Mouse (Mus musculus) embryonic facial prominence, embryonic 11.5 days (tissue): Measurements from ENCODE around the gene Col5a2. TPM values are rescaled to one million over a fixed set of nuclear protein-coding genes. Genes with fewer than 3 reads are reported as not detected.
"Not testable (repeated sequence)": the region's sequence is repeated elsewhere in the genome, so short reads cannot be mapped to it uniquely, and the experiment has no call there.

Source experiments
- ATAC-seq: fragments of 200-750 bp; cut with Nextera tagmentation; replicated peaks from 2 replicates; pipeline ENCODE4 v1.8.0; 2017; ENCODE audit warnings: low read depth; ENCODE audit not compliant: insufficient number of reproducible peaks, low FRiP score, low TSS enrichment
- DNase-seq: peaks from one replicate; pipeline ENCODE4 v3.0.0-alpha.2; 2015; ENCODE audit warnings: low spot score
- H3K27ac ChIP-seq: fragments of 300-500 bp; sonication (generic); replicated peaks from 2 replicates; pipeline ENCODE4 v1.5.1; 2014; ENCODE audit warnings: mild to moderate bottlenecking, low read depth, low read length, control low read depth
- H3K27me3 ChIP-seq: fragments of 300-500 bp; sonication (generic); 2 replicates; pipeline ENCODE4 v1.6.1; 2014; ENCODE audit warnings: mild to moderate bottlenecking, low read length, moderate library complexity, mixed read lengths; ENCODE audit not compliant: control insufficient read depth, insufficient read depth
- H3K36me3 ChIP-seq: fragments of 300-500 bp; sonication (generic); replicated peaks from 2 replicates; pipeline ENCODE4 v1.6.1; 2014; ENCODE audit warnings: low read depth, mild to moderate bottlenecking, low read length, moderate library complexity, mixed read lengths; ENCODE audit not compliant: control insufficient read depth, insufficient read depth
- H3K4me1 ChIP-seq: fragments of 300-500 bp; sonication (generic); 2 replicates; pipeline ENCODE4 v1.6.1; 2014; ENCODE audit warnings: low read length, mixed read lengths; ENCODE audit not compliant: control insufficient read depth, insufficient read depth
- H3K4me2 ChIP-seq: fragments of 300-500 bp; sonication (generic); 2 replicates; pipeline ENCODE4 v1.6.1; 2014; ENCODE audit warnings: low read depth, mild to moderate bottlenecking, control low read depth, low read length, moderate library complexity
- H3K4me3 ChIP-seq: fragments of 300-500 bp; sonication (generic); 2 replicates; pipeline ENCODE4 v1.5.1; 2014; ENCODE audit warnings: low read depth, low read length, control low read depth
- H3K9ac ChIP-seq: fragments of 300-500 bp; sonication (generic); replicated peaks from 2 replicates; pipeline ENCODE4 v1.6.1; 2014; ENCODE audit warnings: mild to moderate bottlenecking, control low read depth, low read length
- H3K9me3 ChIP-seq: fragments of 300-500 bp; sonication (generic); replicated peaks from 2 replicates; pipeline ENCODE4 v1.6.1; 2016; ENCODE audit warnings: mild to moderate bottlenecking, low read length, inconsistent platforms, mixed read lengths; ENCODE audit not compliant: control insufficient read depth
- WGBS: fragments of 180-500 bp; shearing (Covaris S2); extraction: QIAGEN DNeasy Blood & Tissue Kit; methylation state at CpG from one replicate; pipeline ENCODE4 v1.1.7; 2014; 5-methylcytosine and 5-hydroxymethylcytosine counted together
- polyA plus RNA-seq: library from polyadenylated mRNA; unstranded; fragments of >200 nt; fragmentation: Nextera tagmentation; extraction: Ambion mirVana; gene quantifications from 2 replicates; pipeline ENCODE4 v1.2.1, GENCODE M21; 2014

Col5a2 gene
- polyA plus RNA-seq, 1 experiment from 2014 or later: 24.6 TPM

- DNase-seq, H3K9me3 ChIP-seq, H3K4me1 ChIP-seq, H3K27me3 ChIP-seq, H3K4me2 ChIP-seq, H3K36me3 ChIP-seq, H3K27ac ChIP-seq, H3K4me3 ChIP-seq, ATAC-seq, H3K9ac ChIP-seq: not testable (repeated sequence)
- WGBS: 92% methylated on average over 5 of the region's 5 CpGs
These were observed 73.9 kb downstream of the Col5a2 start for GRCm38 (mm10) chr1:45429145-45429544.

- no peak overlapping the region for H3K4me2 ChIP-seq
- no peak overlapping the region for H3K4me3 ChIP-seq
- H3K27me3 ChIP-seq: no peaks in the 10 kb centered on the region
- no peaks in the 10 kb centered on the region for H3K9me3 ChIP-seq
- H3K36me3 ChIP-seq: no peaks in the 10 kb centered on the region
- no peak overlapping the region for H3K27ac ChIP-seq
- DNase-seq (no peak), ATAC-seq (no peak)
- no peak overlapping the region for H3K9ac ChIP-seq
- 80% methylated on average over 5 of the region's 5 CpGs for WGBS
- H3K4me1 ChIP-seq: no peaks in the 10 kb centered on the region
These were observed 79.2 kb downstream of the Col5a2 start for GRCm38 (mm10) chr1:45423915-45424314.

GRCm38 (mm10) chr1:45420554-45420953, 82.5 kb downstream of the Col5a2 start:
- no peak overlapping the region for H3K9ac ChIP-seq
- DNase-seq (no peak), ATAC-seq (no peak)
- no peaks in the 10 kb centered on the region for H3K4me1 ChIP-seq
- H3K36me3 ChIP-seq: no peaks in the 10 kb centered on the region
- no peak overlapping the region for H3K27ac ChIP-seq
- H3K27me3 ChIP-seq: no peaks in the 10 kb centered on the region
- H3K9me3 ChIP-seq: no peaks in the 10 kb centered on the region
- no peak overlapping the region for H3K4me2 ChIP-seq
- H3K4me3 ChIP-seq: no peak overlapping the region

GRCm38 (mm10) chr1:45419858-45420257, 83.2 kb downstream of the Col5a2 start:
- no peaks in the 10 kb centered on the region for H3K9me3 ChIP-seq

GRCm38 (mm10) chr1:45381866-45382265, 121.2 kb downstream of the Col5a2 start:
- no peak for ATAC-seq
- no peaks in the 10 kb centered on the region for H3K27me3 ChIP-seq
- WGBS: 88% methylated on average over 2 of the region's 2 CpGs
- H3K4me1 ChIP-seq: no peaks in the 10 kb centered on the region
- no peak for DNase-seq
- H3K27ac ChIP-seq: no peak overlapping the region
- no peak overlapping the region for H3K4me3 ChIP-seq
- H3K36me3 ChIP-seq: no peaks in the 10 kb centered on the region
- no peak overlapping the region for H3K9ac ChIP-seq
- H3K4me2 ChIP-seq: no peak overlapping the region
- H3K9me3 ChIP-seq: no peaks in the 10 kb centered on the region

More at GRCm38 (mm10) chr1:45419858-45420257, 83.2 kb downstream of the Col5a2 start:
- no peak overlapping the region for H3K9ac ChIP-seq
- DNase-seq: no peak
- no peaks in the 10 kb centered on the region for H3K27me3 ChIP-seq
- H3K4me3 ChIP-seq: no peak overlapping the region
- H3K4me2 ChIP-seq: no peak overlapping the region
- H3K27ac ChIP-seq: no peak overlapping the region
- H3K4me1 ChIP-seq: no peaks in the 10 kb centered on the region
- ATAC-seq: no peak
- no peaks in the 10 kb centered on the region for H3K36me3 ChIP-seq
- 78% methylated on average over 2 of the region's 2 CpGs for WGBS

GRCm38 (mm10) chr1:45379992-45380690, 122.9 kb downstream of the Col5a2 start:
- WGBS: 72% methylated on average over 7 of the region's 7 CpGs
- Histone ChIP-seq H3K36me3 (no peaks in the 10 kb centered on the region), H3K27me3 (no peaks in the 10 kb centered on the region), H3K9ac (no peak overlapping the region), H3K4me3 (no peak overlapping the region), H3K27ac (no peak overlapping the region), H3K4me1 (no peaks in the 10 kb centered on the region), H3K4me2 (no peak overlapping the region), H3K9me3 (no peaks in the 10 kb centered on the region)
- no peak for ATAC-seq
- DNase-seq: peak; percentile 6

GRCm38 (mm10) chr1:45365427-45365826, 137.7 kb downstream of the Col5a2 start:
- WGBS: 75% methylated on average over 1 of the region's 1 CpGs
- H3K4me2 ChIP-seq: no peak overlapping the region
- H3K4me1 ChIP-seq: no peaks in the 10 kb centered on the region
- H3K4me3 ChIP-seq: no peak overlapping the region
- H3K9me3 ChIP-seq: no peaks in the 10 kb centered on the region
- no peaks in the 10 kb centered on the region for H3K27me3 ChIP-seq
- H3K27ac ChIP-seq: no peak overlapping the region
- DNase-seq: no peak
- no peak for ATAC-seq
- H3K9ac ChIP-seq: no peak overlapping the region
- H3K36me3 ChIP-seq: no peaks in the 10 kb centered on the region

GRCm38 (mm10) chr1:45363274-45363673, 139.8 kb downstream of the Col5a2 start:
- H3K4me2 ChIP-seq: no peak overlapping the region
- H3K27me3 ChIP-seq: no peaks in the 10 kb centered on the region
- H3K4me1 ChIP-seq: no peaks in the 10 kb centered on the region
- 96% methylated on average over 2 of the region's 2 CpGs for WGBS
- no peak for DNase-seq
- no peaks in the 10 kb centered on the region for H3K9me3 ChIP-seq
- no peaks in the 10 kb centered on the region for H3K36me3 ChIP-seq
- H3K9ac ChIP-seq: no peak overlapping the region
- no peak overlapping the region for H3K27ac ChIP-seq
- no peak for ATAC-seq
- H3K4me3 ChIP-seq: no peak overlapping the region
